Mouse (Mus musculus) layer of hippocampus, postnatal 25 days (tissue): ENCODE results near the gene Zbtb34. TPM values are rescaled to one million over a fixed set of nuclear protein-coding genes. Genes with fewer than 3 reads are reported as not detected.

Source experiments
- DNase-seq, 2 experiments: peaks; one replicate each; pipeline ENCODE4 v3.0.0; 2022; ENCODE audit warnings: mixed read lengths in 2 of 2, low spot score in 1 of 2; ENCODE audit errors: extremely low spot score in 1 of 2
- total RNA-seq, 2 experiments: library from RNA; stranded (reverse); gene quantifications; 2 replicates each; pipeline ENCODE4 v1.2.3; 2021

The Zbtb34 gene
- total RNA-seq, 2 experiments from 2014 or later = 11.7 to 13.3 TPM

GRCm38 (mm10) chr2:33449119-33449873 lies 18.2 kb upstream of the Zbtb34 start:
- DNase-seq = no peak

- DNase-seq = no peak
Observed at GRCm38 (mm10) chr2:33446796-33447195, 15.7 kb upstream of the Zbtb34 start.

- no peak for DNase-seq
Observed at GRCm38 (mm10) chr2:33445741-33446140, 14.6 kb upstream of the Zbtb34 start.

- DNase-seq = no peak
Observed at GRCm38 (mm10) chr2:33444862-33445261, 13.7 kb upstream of the Zbtb34 start.

GRCm38 (mm10) chr2:33444358-33444757 lies 13.2 kb upstream of the Zbtb34 start:
- peak in 1 of 2 experiments; percentile 60 for DNase-seq

- no peak for DNase-seq
Observed at GRCm38 (mm10) chr2:33442701-33443100, 11.6 kb upstream of the Zbtb34 start.

GRCm38 (mm10) chr2:33440893-33441292 lies 9.8 kb upstream of the Zbtb34 start:
- no peak for DNase-seq

GRCm38 (mm10) chr2:33439980-33440670 lies 9.0 kb upstream of the Zbtb34 start:
- no peak for DNase-seq

- no peak for DNase-seq
Observed at GRCm38 (mm10) chr2:33439471-33439881, 8.4 kb upstream of the Zbtb34 start.

GRCm38 (mm10) chr2:33438377-33438776 lies 7.3 kb upstream of the Zbtb34 start:
- no peak for DNase-seq

GRCm38 (mm10) chr2:33437184-33437583 lies 6.1 kb upstream of the Zbtb34 start:
- DNase-seq = no peak

- DNase-seq = no peak
Observed at GRCm38 (mm10) chr2:33436035-33436580, 5.0 kb upstream of the Zbtb34 start.

- DNase-seq = no peak
Observed at GRCm38 (mm10) chr2:33435036-33435650, 4.0 kb upstream of the Zbtb34 start.

GRCm38 (mm10) chr2:33432877-33433276 lies 1.8 kb upstream of the Zbtb34 start:
- DNase-seq = peak in 1 of 2 experiments; percentile 46

GRCm38 (mm10) chr2:33430081-33430770 lies 898 bp downstream of the Zbtb34 start:
- DNase-seq = no peak

- DNase-seq = no peak
Observed at GRCm38 (mm10) chr2:33429339-33429738, 1.8 kb downstream of the Zbtb34 start.

- DNase-seq = no peak
Observed at GRCm38 (mm10) chr2:33426640-33427398, 4.3 kb downstream of the Zbtb34 start.

GRCm38 (mm10) chr2:33417454-33417853 lies 13.7 kb downstream of the Zbtb34 start:
- DNase-seq = no peak

- no peak for DNase-seq
Observed at GRCm38 (mm10) chr2:33414019-33414418, 17.1 kb downstream of the Zbtb34 start.

GRCm38 (mm10) chr2:33412111-33412510 lies 19.0 kb downstream of the Zbtb34 start:
- DNase-seq = no peak
